Mouse (Mus musculus): Measurements from ENCODE around the gene Wdr70. TPM values are rescaled to one million over a fixed set of nuclear protein-coding genes. Genes with fewer than 3 reads are reported as not detected.

Gene Wdr70
- polyA plus RNA-seq, 1 experiment from 2014 or later = 82.7 TPM

DNA sequence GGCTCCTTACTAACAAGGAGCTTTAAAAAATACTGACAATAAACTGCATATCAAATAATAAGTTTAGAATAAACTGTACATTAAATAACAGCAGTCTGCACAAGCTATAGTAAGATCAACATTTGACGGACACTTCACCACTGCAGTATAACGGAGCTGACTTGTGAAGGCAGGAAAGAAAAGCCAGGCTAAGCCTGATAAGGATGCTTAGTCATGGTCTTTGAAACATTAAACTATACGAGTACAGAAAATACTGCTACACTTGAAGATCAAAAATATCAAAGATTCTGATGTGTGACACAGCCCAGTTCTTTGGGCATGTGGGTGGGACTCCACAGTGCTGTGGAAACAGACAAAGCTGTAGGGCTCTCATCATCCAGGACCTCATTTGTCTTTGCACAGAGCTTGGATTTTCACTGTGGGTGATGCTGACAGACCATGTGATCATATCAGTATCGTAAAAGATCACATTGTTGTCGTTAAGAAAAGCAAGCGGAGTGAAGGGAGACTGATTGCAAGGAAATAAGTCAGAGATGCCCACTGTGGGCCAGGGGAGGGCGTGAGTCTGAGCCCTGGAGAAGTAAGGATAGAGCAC lies 163.3 kb downstream of the Wdr70 start:
- DNase-seq (ENCODE audit: low spot score) = no peak
- no peaks in the 10 kb centered on the region for H3K36me3 ChIP-seq (ENCODE audit: control insufficient read depth, insufficient read depth, low read length)
- no peaks in the 10 kb centered on the region for H3K9me3 ChIP-seq (ENCODE audit: control insufficient read depth, low read length)
- no peak overlapping the region for H3K27ac ChIP-seq (ENCODE audit: low read depth, low read length)
- H3K27me3 ChIP-seq (ENCODE audit: control insufficient read depth, insufficient read depth, low read length) = no peaks in the 10 kb centered on the region
- no peak overlapping the region for H3K4me2 ChIP-seq (replicated peaks; ENCODE audit: low read depth, low read length)
- no peak for ATAC-seq (ENCODE audit: low FRiP score)
- no peak overlapping the region for H3K4me3 ChIP-seq (ENCODE audit: low read depth, low read length)
- WGBS = 88% methylated on average over 7 of the region's 7 CpGs
- no peak overlapping the region for H3K9ac ChIP-seq (ENCODE audit: low read depth, low read length)
- no peaks in the 10 kb centered on the region for H3K4me1 ChIP-seq (replicated peaks; ENCODE audit: control insufficient read depth, insufficient read depth, low read length)

- no peak for ATAC-seq (ENCODE audit: low FRiP score)
- no peak overlapping the region for H3K4me2 ChIP-seq (replicated peaks; ENCODE audit: low read depth, low read length)
- no peak overlapping the region for H3K4me3 ChIP-seq (ENCODE audit: low read depth, low read length)
- H3K4me1 ChIP-seq (replicated peaks; ENCODE audit: control insufficient read depth, insufficient read depth, low read length) = no peaks in the 10 kb centered on the region
- no peak overlapping the region for H3K27ac ChIP-seq (ENCODE audit: low read depth, low read length)
- H3K9ac ChIP-seq (ENCODE audit: low read depth, low read length) = no peak overlapping the region
- DNase-seq (ENCODE audit: low spot score) = no peak
- H3K36me3 ChIP-seq (ENCODE audit: control insufficient read depth, insufficient read depth, low read length) = no peaks in the 10 kb centered on the region
- 62% methylated on average over 4 of the region's 4 CpGs for WGBS
- no peaks in the 10 kb centered on the region for H3K9me3 ChIP-seq (ENCODE audit: control insufficient read depth, low read length)
- no peaks in the 10 kb centered on the region for H3K27me3 ChIP-seq (ENCODE audit: control insufficient read depth, insufficient read depth, low read length)
Observed at GRCm38 (mm10) chr15:7934580-7934979, 164.4 kb downstream of the Wdr70 start.

GRCm38 (mm10) chr15:7934105-7934504 lies 164.9 kb downstream of the Wdr70 start:
- H3K4me3 ChIP-seq (ENCODE audit: low read depth, low read length) = no peak overlapping the region
- ATAC-seq (ENCODE audit: low FRiP score) (no peak), DNase-seq (ENCODE audit: low spot score) (peak; percentile 14)
- H3K27ac ChIP-seq (ENCODE audit: low read depth, low read length) = no peak overlapping the region
- no peak overlapping the region for H3K4me2 ChIP-seq (replicated peaks; ENCODE audit: low read depth, low read length)
- H3K36me3 ChIP-seq (ENCODE audit: control insufficient read depth, insufficient read depth, low read length) = no peaks in the 10 kb centered on the region
- no peaks in the 10 kb centered on the region for H3K27me3 ChIP-seq (ENCODE audit: control insufficient read depth, insufficient read depth, low read length)
- WGBS = 76% methylated on average over 16 of the region's 16 CpGs
- H3K9me3 ChIP-seq (ENCODE audit: control insufficient read depth, low read length) = no peaks in the 10 kb centered on the region
- H3K9ac ChIP-seq (ENCODE audit: low read depth, low read length) = no peak overlapping the region
- H3K4me1 ChIP-seq (replicated peaks; ENCODE audit: control insufficient read depth, insufficient read depth, low read length) = no peaks in the 10 kb centered on the region

DNA sequence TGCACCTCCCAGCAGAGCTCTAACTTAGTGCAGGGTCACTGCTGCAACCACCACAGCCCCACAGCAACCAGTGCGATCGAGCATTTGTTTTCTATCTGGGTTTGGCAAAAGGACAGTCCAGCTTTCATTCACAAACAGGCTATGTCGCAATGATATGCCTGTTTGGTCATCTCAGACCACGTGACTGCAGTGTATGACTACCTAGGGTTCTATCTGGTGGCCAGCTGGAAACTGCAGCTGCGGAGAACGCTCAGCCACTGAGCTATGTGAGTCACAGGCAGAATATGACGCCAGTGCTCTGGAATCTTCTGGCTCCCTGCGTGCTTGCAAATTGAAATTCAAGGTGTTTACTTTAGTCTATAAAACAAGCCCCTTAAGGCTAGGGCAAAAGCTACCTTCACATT lies 167.4 kb downstream of the Wdr70 start:
- H3K9ac ChIP-seq (ENCODE audit: low read depth, low read length) = no peak overlapping the region
- H3K27me3 ChIP-seq (ENCODE audit: control insufficient read depth, insufficient read depth, low read length) = no peaks in the 10 kb centered on the region
- H3K4me2 ChIP-seq (replicated peaks; ENCODE audit: low read depth, low read length) = no peak overlapping the region
- H3K9me3 ChIP-seq (ENCODE audit: control insufficient read depth, low read length) = no peaks in the 10 kb centered on the region
- 85% methylated on average over 8 of the region's 8 CpGs for WGBS
- no peaks in the 10 kb centered on the region for H3K4me1 ChIP-seq (replicated peaks; ENCODE audit: control insufficient read depth, insufficient read depth, low read length)
- H3K4me3 ChIP-seq (ENCODE audit: low read depth, low read length) = no peak overlapping the region
- no peak for DNase-seq (ENCODE audit: low spot score)
- H3K27ac ChIP-seq (ENCODE audit: low read depth, low read length) = no peak overlapping the region
- ATAC-seq (ENCODE audit: low FRiP score) = no peak
- no peaks in the 10 kb centered on the region for H3K36me3 ChIP-seq (ENCODE audit: control insufficient read depth, insufficient read depth, low read length)

DNA sequence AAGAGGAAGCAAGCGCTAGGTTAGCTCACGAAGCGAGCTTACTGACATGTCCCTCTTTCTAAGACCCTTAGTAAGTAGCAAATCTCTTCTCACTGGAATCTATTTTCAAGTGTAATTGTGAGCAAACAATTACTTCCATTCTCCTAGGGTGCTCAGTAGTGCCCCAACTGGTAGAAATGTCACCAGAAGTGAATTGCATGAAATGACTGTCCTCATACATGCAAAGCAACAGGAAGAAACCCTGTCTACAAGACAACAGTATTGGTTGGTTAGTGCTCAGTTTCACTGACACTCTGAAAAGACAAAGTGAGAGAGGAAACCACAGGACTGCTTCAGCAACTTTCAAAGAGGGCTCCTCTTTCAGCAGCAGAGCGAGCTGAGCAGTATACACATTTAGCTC lies 173.6 kb downstream of the Wdr70 start:
- no peak for DNase-seq (ENCODE audit: low spot score)
- H3K9ac ChIP-seq (ENCODE audit: low read depth, low read length) = no peak overlapping the region
- H3K4me1 ChIP-seq (replicated peaks; ENCODE audit: control insufficient read depth, insufficient read depth, low read length) = no peaks in the 10 kb centered on the region

DNA sequence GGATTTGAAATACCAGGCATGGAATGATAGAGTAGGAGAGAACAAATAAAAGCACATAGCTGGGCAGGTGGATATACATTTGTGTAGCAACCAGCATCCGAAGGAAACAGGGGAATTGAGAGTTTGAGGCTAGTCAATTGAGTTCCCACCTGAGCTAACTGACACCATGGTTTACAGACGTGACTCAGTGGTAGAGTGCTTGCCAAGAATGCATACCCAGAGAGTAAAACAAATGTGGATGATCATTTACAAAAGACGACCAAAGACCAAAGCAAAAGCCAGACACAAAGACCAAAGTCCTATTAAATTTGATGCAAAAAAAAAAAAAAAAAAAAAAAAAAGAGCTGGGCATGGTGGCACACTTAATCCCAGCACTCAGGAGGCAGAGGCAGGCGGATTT lies 175.7 kb downstream of the Wdr70 start:
- H3K36me3 ChIP-seq (ENCODE audit: control insufficient read depth, insufficient read depth, low read length) = no peaks in the 10 kb centered on the region
- H3K9ac ChIP-seq (ENCODE audit: low read depth, low read length) = no peak overlapping the region
- no peak overlapping the region for H3K4me2 ChIP-seq (replicated peaks; ENCODE audit: low read depth, low read length)
- H3K27ac ChIP-seq (ENCODE audit: low read depth, low read length) = no peak overlapping the region
- H3K4me1 ChIP-seq (replicated peaks; ENCODE audit: control insufficient read depth, insufficient read depth, low read length) = no peaks in the 10 kb centered on the region
- ATAC-seq (ENCODE audit: low FRiP score) (no peak), DNase-seq (ENCODE audit: low spot score) (no peak)
- H3K4me3 ChIP-seq (ENCODE audit: low read depth, low read length) = no peak overlapping the region
- H3K9me3 ChIP-seq (ENCODE audit: control insufficient read depth, low read length) = no peaks in the 10 kb centered on the region
- 95% methylated on average over 4 of the region's 4 CpGs for WGBS
- no peaks in the 10 kb centered on the region for H3K27me3 ChIP-seq (ENCODE audit: control insufficient read depth, insufficient read depth, low read length)

More for the DNA sequence above, 173.6 kb downstream of the Wdr70 start:
- H3K9me3 ChIP-seq (ENCODE audit: control insufficient read depth, low read length) = no peaks in the 10 kb centered on the region
- 89% methylated on average over 4 of the region's 4 CpGs for WGBS
- H3K27me3 ChIP-seq (ENCODE audit: control insufficient read depth, insufficient read depth, low read length) = no peaks in the 10 kb centered on the region
- H3K27ac ChIP-seq (ENCODE audit: low read depth, low read length) = no peak overlapping the region
- H3K36me3 ChIP-seq (ENCODE audit: control insufficient read depth, insufficient read depth, low read length) = no peaks in the 10 kb centered on the region
- no peak for ATAC-seq (ENCODE audit: low FRiP score)
- no peak overlapping the region for H3K4me3 ChIP-seq (ENCODE audit: low read depth, low read length)
- no peak overlapping the region for H3K4me2 ChIP-seq (replicated peaks; ENCODE audit: low read depth, low read length)

DNA sequence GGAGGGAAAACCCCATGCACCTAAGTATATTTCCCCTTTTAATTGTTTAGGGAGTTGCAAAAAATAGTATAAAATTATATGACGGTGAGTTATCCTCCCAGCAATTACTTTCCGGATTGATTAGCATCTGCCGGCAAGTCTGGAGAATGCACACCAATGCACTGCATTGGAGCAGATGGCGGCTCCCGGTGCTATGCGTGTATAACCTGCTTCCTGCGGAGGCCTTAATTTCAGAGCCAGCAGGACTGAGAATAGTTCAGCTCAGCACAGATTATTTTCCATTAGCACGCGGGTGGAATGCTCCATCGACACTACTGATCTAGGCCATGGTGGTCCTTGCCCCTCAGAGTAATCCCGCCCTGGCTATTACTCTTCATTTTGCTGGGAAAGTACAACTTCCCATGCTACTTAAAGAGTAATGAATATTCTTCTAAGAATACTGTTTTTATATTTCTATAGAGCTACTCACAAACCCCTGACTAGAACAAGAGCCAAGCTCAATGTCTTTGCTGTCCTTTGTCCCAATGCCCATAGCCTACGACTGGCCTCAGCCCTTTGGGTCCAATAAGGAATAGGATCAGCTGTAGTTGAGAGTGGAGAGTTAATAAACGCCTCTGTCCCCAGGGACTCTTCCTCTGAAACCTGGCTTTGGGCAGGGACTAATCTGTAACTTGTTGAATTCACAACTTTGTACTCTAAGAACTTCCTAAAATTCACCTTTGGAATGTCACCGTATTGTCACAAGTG lies 176.5 kb downstream of the Wdr70 start:
- Histone ChIP-seq H3K9me3 (ENCODE audit: control insufficient read depth, low read length) (no peaks in the 10 kb centered on the region), H3K27me3 (ENCODE audit: control insufficient read depth, insufficient read depth, low read length) (no peaks in the 10 kb centered on the region), H3K27ac (ENCODE audit: low read depth, low read length) (no peak overlapping the region), H3K36me3 (ENCODE audit: control insufficient read depth, insufficient read depth, low read length) (no peaks in the 10 kb centered on the region), H3K9ac (ENCODE audit: low read depth, low read length) (no peak overlapping the region), H3K4me1 (replicated peaks; ENCODE audit: control insufficient read depth, insufficient read depth, low read length) (no peaks in the 10 kb centered on the region), H3K4me3 (ENCODE audit: low read depth, low read length) (no peak overlapping the region), H3K4me2 (replicated peaks; ENCODE audit: low read depth, low read length) (no peak overlapping the region)
- WGBS = 92% methylated on average over 14 of the region's 14 CpGs
- DNase-seq (ENCODE audit: low spot score) = no peak
- no peak for ATAC-seq (ENCODE audit: low FRiP score)

- Histone ChIP-seq H3K27ac (ENCODE audit: low read depth, low read length) (no peak overlapping the region), H3K4me3 (ENCODE audit: low read depth, low read length) (no peak overlapping the region), H3K4me1 (replicated peaks; ENCODE audit: control insufficient read depth, insufficient read depth, low read length) (no peaks in the 10 kb centered on the region), H3K4me2 (replicated peaks; ENCODE audit: low read depth, low read length) (no peak overlapping the region), H3K9me3 (ENCODE audit: control insufficient read depth, low read length) (no peaks in the 10 kb centered on the region), H3K9ac (ENCODE audit: low read depth, low read length) (no peak overlapping the region), H3K36me3 (ENCODE audit: control insufficient read depth, insufficient read depth, low read length) (no peaks in the 10 kb centered on the region), H3K27me3 (ENCODE audit: control insufficient read depth, insufficient read depth, low read length) (no peaks in the 10 kb centered on the region)
- no peak for ATAC-seq (ENCODE audit: low FRiP score)
- 92% methylated on average over 6 of the region's 6 CpGs for WGBS
- no peak for DNase-seq (ENCODE audit: low spot score)
Observed at GRCm38 (mm10) chr15:7921124-7921523, 177.9 kb downstream of the Wdr70 start.

GRCm38 (mm10) chr15:7906491-7907035 lies 192.4 kb downstream of the Wdr70 start:
- DNase-seq (ENCODE audit: low spot score) = no peak
- Histone ChIP-seq H3K27ac (ENCODE audit: low read depth, low read length) (no peak overlapping the region), H3K4me3 (ENCODE audit: low read depth, low read length) (no peak overlapping the region), H3K4me2 (replicated peaks; ENCODE audit: low read depth, low read length) (no peak overlapping the region), H3K27me3 (ENCODE audit: control insufficient read depth, insufficient read depth, low read length) (no peaks in the 10 kb centered on the region), H3K9me3 (ENCODE audit: control insufficient read depth, low read length) (no peaks in the 10 kb centered on the region), H3K4me1 (replicated peaks; ENCODE audit: control insufficient read depth, insufficient read depth, low read length) (no peaks in the 10 kb centered on the region), H3K9ac (ENCODE audit: low read depth, low read length) (no peak overlapping the region), H3K36me3 (ENCODE audit: control insufficient read depth, insufficient read depth, low read length) (no peaks in the 10 kb centered on the region)
- no peak for ATAC-seq (ENCODE audit: low FRiP score)
- WGBS = 81% methylated on average over 5 of the region's 5 CpGs
